Mouse (Mus musculus): ENCODE results near the gene Hoxc13. TPM values are rescaled to one million over a fixed set of nuclear protein-coding genes. Genes with fewer than 3 reads are reported as not detected.

Gene Hoxc13
- polyA plus RNA-seq, 1 experiment, result not detected

DNA sequence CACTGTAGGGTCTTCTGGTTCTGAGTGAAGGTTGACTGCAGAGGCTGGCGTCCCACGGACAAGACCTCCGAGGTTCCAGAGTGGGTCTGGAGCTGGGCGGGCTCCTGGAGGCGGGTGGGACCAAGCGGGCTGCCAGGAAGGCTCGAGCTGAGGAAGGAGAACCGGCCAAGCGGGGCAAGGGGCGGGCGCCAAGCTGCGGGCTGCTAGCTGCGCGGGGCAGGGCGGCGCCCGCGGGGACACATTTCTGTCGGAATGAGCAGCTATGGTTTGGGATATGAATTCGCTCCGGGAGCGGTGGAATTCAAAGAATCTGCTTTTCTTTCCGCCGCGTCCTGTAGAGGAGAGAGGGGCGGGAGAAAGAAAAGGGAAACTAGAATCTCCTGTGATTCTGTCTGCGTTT is 14.0 kb downstream of the Hoxc13 start:
- H3K27ac ChIP-seq (ENCODE audit: insufficient read depth, low read length), result no peak overlapping the region
- H3K4me1 ChIP-seq (ENCODE audit: control insufficient read depth, insufficient read depth, low read length), result no peaks in the 10 kb centered on the region
- no peak overlapping the region for H3K4me3 ChIP-seq (ENCODE audit: insufficient read depth, low read length)
- no peak for TF ChIP-seq POLR2A (IDR thresholded peaks at IDR 0.05; ENCODE audit: extremely low read depth, insufficient read depth, low read length)
- TF ChIP-seq CTCF (IDR thresholded peaks at IDR 0.05; ENCODE audit: extremely low read depth, insufficient read depth, low read length), result no peak

DNA sequence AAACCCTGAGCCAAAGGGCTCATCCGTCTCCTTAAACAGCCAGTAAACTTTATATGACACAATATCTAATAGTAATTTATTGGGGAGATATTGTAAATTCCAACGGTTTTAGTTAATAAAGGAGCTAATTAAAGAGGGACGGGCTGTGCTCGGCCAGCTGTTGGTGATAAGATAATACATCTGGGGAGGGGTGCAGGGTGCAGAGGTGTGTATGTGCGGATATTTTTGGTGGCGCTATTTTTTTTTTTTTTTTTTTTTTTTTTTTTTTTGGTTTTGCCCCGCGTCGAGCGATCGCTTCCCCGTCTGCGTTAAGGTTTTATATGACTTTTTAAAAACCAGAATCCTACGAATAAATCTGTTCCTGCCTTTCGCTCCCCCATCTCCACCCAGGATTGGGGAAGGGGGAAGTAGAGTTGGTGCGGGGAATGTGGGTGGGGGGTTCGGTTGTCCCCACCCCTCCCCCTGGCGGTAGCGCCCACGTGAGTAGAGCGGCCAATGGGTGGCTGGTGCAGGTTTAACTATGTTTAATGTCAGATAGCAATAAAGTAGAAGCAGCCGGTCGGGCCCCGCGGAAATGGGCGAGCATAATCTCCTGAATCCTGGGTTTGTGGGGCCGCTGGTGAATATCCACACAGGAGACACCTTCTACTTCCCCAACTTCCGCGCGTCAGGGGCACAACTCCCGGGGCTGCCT is 15.5 kb downstream of the Hoxc13 start, which contains the start of gene Hoxc12:
Gene Hoxc12 (plus strand): TSS at position 479 of the 694 bp plus-strand sequence.
- Histone ChIP-seq H3K27ac (ENCODE audit: insufficient read depth, low read length) (no peak within 1 kb of the TSS), H3K4me3 (ENCODE audit: insufficient read depth, low read length) (no peak within 1 kb of the TSS), H3K4me1 (ENCODE audit: control insufficient read depth, insufficient read depth, low read length) (no peaks in the 10 kb centered on the region)
- TF ChIP-seq CTCF (IDR thresholded peaks at IDR 0.05; ENCODE audit: extremely low read depth, insufficient read depth, low read length), result no peak
- TF ChIP-seq POLR2A (IDR thresholded peaks at IDR 0.05; ENCODE audit: extremely low read depth, insufficient read depth, low read length), result no peak

DNA sequence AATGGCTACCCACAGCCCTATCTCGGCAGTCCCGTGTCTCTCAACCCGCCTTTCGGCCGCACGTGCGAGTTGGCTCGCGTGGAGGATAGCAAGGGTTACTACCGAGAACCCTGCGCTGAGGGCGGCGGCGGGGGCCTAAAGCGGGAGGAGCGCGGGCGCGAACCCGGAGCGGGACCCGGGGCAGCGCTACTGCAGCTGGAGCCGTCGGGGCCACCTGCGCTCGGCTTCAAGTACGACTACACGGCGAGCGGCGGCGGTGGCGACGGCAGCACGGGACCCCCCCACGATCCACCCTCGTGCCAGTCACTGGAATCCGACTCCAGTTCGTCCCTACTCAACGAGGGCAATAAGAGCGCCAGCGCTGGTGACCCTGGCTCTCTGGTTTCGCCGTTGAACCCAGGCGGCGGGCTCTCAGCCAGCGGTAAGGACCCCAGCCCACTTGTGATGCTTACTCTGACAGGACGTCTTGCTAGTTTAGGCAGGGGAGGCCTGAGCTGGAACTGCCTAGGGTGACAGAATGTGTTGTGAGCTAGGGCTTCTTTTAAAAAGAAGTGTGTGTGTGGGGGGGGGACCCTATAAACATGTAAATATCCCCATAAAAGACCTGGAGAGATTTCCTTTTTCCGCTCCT is 16.2 kb downstream of the Hoxc13 start:
- TF ChIP-seq CTCF (IDR thresholded peaks at IDR 0.05; ENCODE audit: extremely low read depth, insufficient read depth, low read length) (no peak), POLR2A (IDR thresholded peaks at IDR 0.05; ENCODE audit: extremely low read depth, insufficient read depth, low read length) (no peak)
- no peak overlapping the region for H3K27ac ChIP-seq (ENCODE audit: insufficient read depth, low read length)
- no peaks in the 10 kb centered on the region for H3K4me1 ChIP-seq (ENCODE audit: control insufficient read depth, insufficient read depth, low read length)
- no peak overlapping the region for H3K4me3 ChIP-seq (ENCODE audit: insufficient read depth, low read length)

DNA sequence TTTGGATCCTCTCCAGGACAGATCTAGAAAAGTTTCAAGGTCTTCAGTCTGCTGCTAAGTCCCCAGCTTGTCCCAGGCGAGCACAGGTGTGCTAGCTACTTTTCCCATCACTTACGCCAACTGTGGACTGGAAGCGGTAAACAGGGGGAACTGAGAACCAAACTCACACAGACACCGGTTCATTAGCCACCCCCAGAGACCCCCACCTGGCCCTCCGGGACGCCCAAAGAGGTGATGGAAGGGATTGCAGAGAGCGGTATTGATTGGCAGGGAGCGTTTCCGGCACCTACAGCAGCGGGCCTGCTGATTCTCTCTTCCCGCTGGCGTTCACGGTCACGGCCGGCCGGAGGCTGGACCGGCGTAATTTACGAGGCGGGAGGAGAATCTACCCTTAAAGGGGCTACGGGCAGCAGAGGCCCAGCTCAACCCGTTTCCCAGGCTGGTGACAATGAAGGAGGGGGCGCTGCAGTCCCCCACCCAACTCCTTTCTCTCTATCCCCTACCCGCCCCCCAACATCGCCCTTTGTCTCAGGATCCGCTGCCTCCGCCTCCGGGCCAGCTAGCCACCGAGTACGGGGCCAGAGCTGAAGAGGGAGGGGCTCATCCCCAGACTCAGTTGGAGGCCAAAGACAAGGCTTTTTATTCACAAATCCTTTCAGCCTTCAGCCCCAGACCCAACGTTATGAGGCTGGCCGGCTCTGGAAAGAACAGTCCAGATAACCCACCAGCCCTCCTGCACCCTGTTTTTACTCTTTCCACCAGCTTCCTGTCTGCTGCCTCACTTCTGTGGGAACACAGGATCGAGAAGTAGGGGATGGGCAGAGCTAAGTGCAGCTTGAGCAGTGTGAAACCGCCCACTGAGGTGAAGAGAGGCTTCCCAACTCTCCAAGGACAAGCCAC is 18.6 kb downstream of the Hoxc13 start:
- no peak overlapping the region for H3K27ac ChIP-seq (ENCODE audit: insufficient read depth, low read length)
- TF ChIP-seq CTCF (IDR thresholded peaks at IDR 0.05; ENCODE audit: extremely low read depth, insufficient read depth, low read length) (no peak), POLR2A (IDR thresholded peaks at IDR 0.05; ENCODE audit: extremely low read depth, insufficient read depth, low read length) (no peak)
- no peak overlapping the region for H3K4me3 ChIP-seq (ENCODE audit: insufficient read depth, low read length)
- H3K4me1 ChIP-seq (ENCODE audit: control insufficient read depth, insufficient read depth, low read length), result no peaks in the 10 kb centered on the region

DNA sequence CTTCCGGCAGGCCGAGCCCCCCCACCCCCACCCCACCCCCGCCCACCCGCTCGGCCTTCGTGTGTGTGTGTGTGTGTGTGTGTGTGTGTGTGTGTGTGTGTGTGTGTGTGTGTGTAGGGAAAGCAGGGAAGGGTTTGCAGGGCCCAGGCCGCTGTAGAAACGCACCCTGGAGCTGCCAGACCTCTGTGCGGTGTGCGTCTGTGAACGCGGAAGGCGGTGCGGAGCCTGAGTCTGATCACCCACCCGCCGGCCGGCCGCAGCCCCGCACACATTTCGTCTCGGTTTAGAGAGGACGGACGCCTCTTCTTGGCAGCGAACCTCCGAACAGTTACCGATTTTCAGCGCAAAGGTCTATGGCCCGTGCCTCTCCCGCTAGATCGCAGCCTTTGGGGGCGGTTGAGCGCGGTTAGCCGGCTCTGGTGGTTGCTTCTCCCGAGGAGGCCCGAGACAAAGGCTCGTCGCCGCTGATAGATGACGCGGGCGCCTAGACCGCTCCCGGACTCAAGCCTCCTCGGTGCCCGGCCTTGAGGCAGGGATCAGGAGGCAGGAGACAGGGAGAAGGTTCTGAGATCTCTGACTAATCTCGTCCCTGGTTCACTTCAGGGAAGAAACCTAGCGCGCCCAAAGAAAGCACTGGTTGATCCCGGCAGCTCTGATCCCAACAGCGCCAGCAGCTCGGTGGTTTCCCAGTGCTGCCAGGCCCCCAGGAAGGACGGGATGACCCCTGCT is 22.0 kb downstream of the Hoxc13 start:
- Histone ChIP-seq H3K4me1 (ENCODE audit: control insufficient read depth, insufficient read depth, low read length) (no peaks in the 10 kb centered on the region), H3K27ac (ENCODE audit: insufficient read depth, low read length) (no peak overlapping the region), H3K4me3 (ENCODE audit: insufficient read depth, low read length) (no peak overlapping the region)
- TF ChIP-seq POLR2A (IDR thresholded peaks at IDR 0.05; ENCODE audit: extremely low read depth, insufficient read depth, low read length) (no peak), CTCF (IDR thresholded peaks at IDR 0.05; ENCODE audit: extremely low read depth, insufficient read depth, low read length) (no peak)

- Histone ChIP-seq H3K4me1 (ENCODE audit: control insufficient read depth, insufficient read depth, low read length) (no peaks in the 10 kb centered on the region), H3K4me3 (ENCODE audit: insufficient read depth, low read length) (no peak overlapping the region), H3K27ac (ENCODE audit: insufficient read depth, low read length) (no peak overlapping the region)
- TF ChIP-seq POLR2A (IDR thresholded peaks at IDR 0.05; ENCODE audit: extremely low read depth, insufficient read depth, low read length) (no peak), CTCF (IDR thresholded peaks at IDR 0.05; ENCODE audit: extremely low read depth, insufficient read depth, low read length) (no peak)
Observed at GRCm38 (mm10) chr15:102943468-102943813, 22.5 kb downstream of the Hoxc13 start.

GRCm38 (mm10) chr15:102945185-102946077 is 24.5 kb downstream of the Hoxc13 start:
- H3K4me3 ChIP-seq (ENCODE audit: insufficient read depth, low read length), result no peak overlapping the region
- no peak overlapping the region for H3K27ac ChIP-seq (ENCODE audit: insufficient read depth, low read length)
- TF ChIP-seq CTCF (IDR thresholded peaks at IDR 0.05; ENCODE audit: extremely low read depth, insufficient read depth, low read length) (no peak), POLR2A (IDR thresholded peaks at IDR 0.05; ENCODE audit: extremely low read depth, insufficient read depth, low read length) (no peak)
- no peaks in the 10 kb centered on the region for H3K4me1 ChIP-seq (ENCODE audit: control insufficient read depth, insufficient read depth, low read length)

DNA sequence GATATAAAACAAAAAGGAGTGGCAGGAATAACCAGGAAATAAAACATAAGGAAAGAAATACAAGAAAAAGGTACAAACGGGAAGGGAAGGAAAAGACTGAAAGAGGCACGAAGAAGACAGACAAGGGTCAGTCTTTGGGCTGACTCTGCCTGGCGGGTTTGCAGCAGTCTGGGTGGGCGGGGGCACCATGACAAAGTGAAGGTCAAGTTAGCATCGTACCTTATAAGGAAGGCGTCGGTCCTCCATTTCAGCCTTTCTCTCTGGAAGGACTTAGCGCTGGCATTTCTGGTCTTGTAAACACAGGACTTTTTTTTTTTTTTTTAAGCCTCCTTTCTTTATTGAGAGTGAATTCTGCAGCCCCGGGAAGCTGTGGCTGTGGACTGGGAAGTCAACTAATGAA is 26.4 kb downstream of the Hoxc13 start:
- no peak overlapping the region for H3K27ac ChIP-seq (ENCODE audit: insufficient read depth, low read length)
- no peak overlapping the region for H3K4me3 ChIP-seq (ENCODE audit: insufficient read depth, low read length)
- H3K4me1 ChIP-seq (ENCODE audit: control insufficient read depth, insufficient read depth, low read length), result no peaks in the 10 kb centered on the region
- TF ChIP-seq CTCF (IDR thresholded peaks at IDR 0.05; ENCODE audit: extremely low read depth, insufficient read depth, low read length) (no peak), POLR2A (IDR thresholded peaks at IDR 0.05; ENCODE audit: extremely low read depth, insufficient read depth, low read length) (no peak)
